Mouse (Mus musculus) embryonic fibroblast, embryonic 13.5 days (primary cell): ENCODE data around the gene Lrrc38. TPM values are rescaled to one million over a fixed set of nuclear protein-coding genes. Genes with fewer than 3 reads are reported as not detected.

Experiments
- H3K27ac ChIP-seq: 2 replicates; pipeline ENCODE4 v1.5.1; 2012; ENCODE audit warnings: low read length, control low read depth, inconsistent platforms; ENCODE audit not compliant: insufficient read depth
- H3K4me1 ChIP-seq: 2 replicates; pipeline ENCODE4 v1.6.1; 2011; ENCODE audit warnings: low read length; ENCODE audit not compliant: control insufficient read depth, insufficient read depth
- H3K4me3 ChIP-seq: 2 replicates; pipeline ENCODE4 v1.5.1; 2011; ENCODE audit warnings: mild to moderate bottlenecking, control low read depth, low read length; ENCODE audit not compliant: insufficient read depth
- CTCF ChIP-seq: IDR thresholded peaks from 2 replicates; pipeline ENCODE4 v1.5.1; 2011; ENCODE audit warnings: mild to moderate bottlenecking, control low read depth, low read length, moderate library complexity, borderline replicate concordance; ENCODE audit not compliant: insufficient read depth
- POLR2A ChIP-seq: IDR thresholded peaks from 2 replicates; pipeline ENCODE4 v1.6.1; 2011; ENCODE audit warnings: low read depth, mild to moderate bottlenecking, control low read depth, low read length, moderate library complexity
- polyA plus RNA-seq: library from polyadenylated mRNA; stranded (reverse); fragments of >200 nt; gene quantifications from 2 replicates; pipeline ENCODE4 v1.2.4, GENCODE M21; 2011; ENCODE audit warnings: low read depth; ENCODE audit not compliant: missing spikeins, insufficient read length

Lrrc38 gene
- polyA plus RNA-seq, 1 experiment, result not detected

DNA sequence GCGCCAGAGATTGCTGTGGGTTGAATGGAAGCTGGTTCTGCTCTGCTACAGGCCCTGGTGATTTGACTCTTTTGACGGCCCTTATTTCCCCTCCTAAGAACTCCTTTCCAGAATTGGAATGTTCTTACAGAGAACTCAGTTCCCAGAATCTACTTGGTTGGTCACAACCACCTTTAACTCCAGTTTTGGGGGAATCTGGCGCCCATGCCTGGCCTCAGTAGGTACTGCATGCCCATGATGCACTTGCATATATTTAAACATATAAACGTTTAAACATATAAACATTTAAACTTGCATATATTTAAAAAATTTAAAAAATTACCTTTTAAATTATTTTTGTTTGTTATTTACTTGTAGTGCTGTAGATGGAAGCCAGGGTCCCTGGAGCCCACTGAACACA is 34.1 kb downstream of the Lrrc38 start:
- H3K27ac ChIP-seq, result no peak overlapping the region
- TF ChIP-seq CTCF, result peak; percentile 26; the same call in 1 of the 2 replicates
- TF ChIP-seq POLR2A, result no peak
- no peaks in the 10 kb centered on the region for H3K4me1 ChIP-seq
- H3K4me3 ChIP-seq, result no peak overlapping the region

DNA sequence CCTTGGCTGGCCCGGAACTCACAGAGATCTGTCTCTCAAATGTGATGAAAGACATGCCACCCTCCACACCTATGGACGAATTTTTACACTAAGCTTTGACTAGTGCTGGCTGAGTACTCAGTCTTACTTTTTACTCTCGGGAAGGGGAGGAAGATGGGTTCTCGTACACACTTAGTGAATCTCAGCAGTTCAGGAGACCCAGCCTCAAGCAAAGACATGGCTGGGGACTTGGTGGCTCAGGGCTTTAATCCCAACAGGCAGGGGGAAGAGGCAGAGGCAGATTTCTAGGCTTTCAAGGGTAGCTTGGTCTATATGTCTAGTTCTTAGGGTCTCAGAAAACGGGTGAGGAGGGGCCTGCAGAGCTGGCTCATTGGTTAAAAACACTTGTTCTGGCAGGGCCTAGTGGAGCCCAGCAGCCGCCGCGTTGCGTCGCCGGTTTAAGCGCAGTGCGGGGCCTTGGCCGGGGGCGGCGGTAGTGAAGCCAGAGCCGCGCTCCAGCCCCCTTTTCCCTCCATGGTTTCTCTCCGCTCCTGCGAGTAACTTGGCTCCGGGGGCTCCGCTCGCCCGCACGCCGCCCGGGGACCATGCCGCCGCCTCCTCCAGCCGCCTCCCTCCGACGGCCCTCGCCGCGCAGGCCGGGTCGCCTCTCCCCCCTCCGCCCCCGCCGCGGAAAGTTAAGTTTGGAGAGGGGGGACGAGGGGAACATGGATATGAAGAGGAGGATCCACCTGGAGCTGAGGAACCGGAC is 39.6 kb downstream of the Lrrc38 start:
- Histone ChIP-seq H3K4me3 (peak overlapping the region; percentile 7; the same call in 1 of the 2 replicates), H3K27ac (no peak overlapping the region), H3K4me1 (no peaks in the 10 kb centered on the region)
- TF ChIP-seq CTCF (no peak), POLR2A (no peak)

DNA sequence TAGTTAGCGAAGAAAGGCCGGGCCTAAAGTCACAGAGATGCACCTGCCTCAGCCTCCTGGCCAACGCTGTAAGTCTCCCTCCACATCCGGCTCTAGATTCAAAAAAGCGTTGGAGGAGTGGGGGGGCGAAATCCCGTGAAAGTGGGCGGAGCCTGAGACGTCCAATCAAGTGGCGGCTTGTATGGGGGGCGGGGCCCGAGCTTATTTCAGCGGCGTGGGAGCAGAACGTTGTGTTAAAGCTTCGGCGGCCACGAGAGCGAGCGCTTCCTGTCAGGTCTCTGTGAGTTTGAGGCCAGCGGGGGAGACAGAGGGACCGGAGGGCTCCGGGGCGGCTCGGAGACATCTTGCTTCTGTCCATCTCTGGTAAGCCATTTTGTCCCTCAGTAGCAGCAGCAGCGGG is 44.6 kb downstream of the Lrrc38 start, which contains the start of gene Pramel1:
Pramel1 (plus strand) TSS at position 248 of the 400 bp plus-strand sequence.
- Histone ChIP-seq H3K27ac (no peak within 1 kb of the TSS), H3K4me3 (no peak within 1 kb of the TSS), H3K4me1 (no peaks in the 10 kb centered on the region)
- TF ChIP-seq POLR2A, result no peak
- TF ChIP-seq CTCF, result no peak

DNA sequence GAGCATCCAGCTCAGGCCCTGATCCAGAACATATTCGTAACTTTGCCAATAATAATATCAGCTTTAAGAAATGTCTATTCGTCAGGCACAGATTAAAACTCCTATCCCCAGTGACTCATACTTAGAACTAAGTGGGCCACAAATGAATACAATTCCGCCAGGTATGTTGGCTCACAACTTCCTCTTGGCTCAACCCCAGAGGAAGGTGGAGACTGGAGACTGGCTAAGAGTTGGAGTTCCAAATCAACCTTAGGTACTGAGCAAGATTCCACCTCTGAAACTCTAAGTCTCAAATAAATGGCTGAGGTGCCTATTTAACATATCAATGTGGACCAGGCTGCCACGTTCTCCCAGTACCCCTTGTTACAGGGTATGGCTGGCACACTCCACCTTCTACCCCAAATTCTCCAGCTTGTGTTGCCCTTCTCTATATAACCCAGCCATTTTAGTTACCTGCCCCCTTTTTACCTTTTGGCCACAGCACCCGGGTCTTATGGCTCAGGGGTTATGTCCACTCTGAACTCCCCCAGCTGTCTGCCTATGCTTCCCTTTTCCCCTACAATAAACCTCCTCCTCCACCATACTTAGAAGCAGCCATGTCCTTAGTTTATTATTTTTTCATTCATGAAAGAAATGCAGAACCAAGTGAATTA is 62.1 kb downstream of the Lrrc38 start:
- Histone ChIP-seq H3K27ac (no peak overlapping the region), H3K4me1 (no peaks in the 10 kb centered on the region), H3K4me3 (peak overlapping the region; percentile 33)
- TF ChIP-seq CTCF, result no peak
- TF ChIP-seq POLR2A, result no peak; the same call in 1 of the 2 replicates

DNA sequence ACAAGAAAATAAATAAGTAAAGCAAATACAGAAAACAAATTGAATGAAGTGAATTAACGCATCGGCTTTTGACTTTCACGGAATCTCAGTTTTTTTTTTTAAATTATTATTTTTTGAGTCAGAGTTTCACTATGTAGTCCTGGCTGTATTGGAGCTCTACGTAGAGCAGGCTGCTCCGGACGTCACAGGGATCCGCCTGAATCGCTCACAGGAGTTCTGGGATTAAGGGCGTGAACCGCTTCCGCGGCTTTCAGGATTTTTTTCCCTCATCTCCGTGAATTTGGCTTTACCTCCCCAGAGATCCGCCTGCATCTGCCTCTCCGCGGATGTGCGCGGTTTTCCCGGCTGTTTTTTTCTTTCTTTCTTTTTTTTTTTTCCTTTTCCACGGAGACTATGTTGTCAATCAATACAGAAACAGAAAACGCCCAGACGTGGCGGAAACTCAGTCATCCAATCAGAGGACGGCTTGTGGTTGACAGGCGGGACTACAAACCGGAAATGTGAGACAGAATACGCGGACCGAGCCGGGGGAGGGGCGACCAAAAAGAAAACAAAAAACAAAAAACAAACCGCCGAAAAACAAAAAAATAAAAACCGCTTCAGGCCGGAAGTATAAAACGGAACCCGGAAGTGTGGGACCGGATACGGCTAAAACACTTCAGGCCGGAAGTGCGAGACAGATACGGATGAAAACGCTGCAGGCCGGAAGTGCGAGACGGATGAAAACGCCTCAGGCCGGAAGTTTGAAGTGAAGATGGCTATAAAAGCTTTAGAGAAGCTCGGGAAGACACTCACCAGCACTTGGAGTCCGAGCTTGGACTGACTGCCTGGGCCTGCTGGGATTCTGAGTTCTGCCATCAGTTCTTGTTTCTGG is 62.9 kb downstream of the Lrrc38 start, which contains the start of gene Pramef8:
Pramef8 (plus strand) TSS at position 208 of the 874 bp plus-strand sequence.
- TF ChIP-seq CTCF (no peak), POLR2A (peak; percentile 70)
- Histone ChIP-seq H3K4me1 (no peaks in the 10 kb centered on the region), H3K27ac (peak within 1 kb of the TSS; percentile 89), H3K4me3 (peak within 1 kb of the TSS; percentile 92)

DNA sequence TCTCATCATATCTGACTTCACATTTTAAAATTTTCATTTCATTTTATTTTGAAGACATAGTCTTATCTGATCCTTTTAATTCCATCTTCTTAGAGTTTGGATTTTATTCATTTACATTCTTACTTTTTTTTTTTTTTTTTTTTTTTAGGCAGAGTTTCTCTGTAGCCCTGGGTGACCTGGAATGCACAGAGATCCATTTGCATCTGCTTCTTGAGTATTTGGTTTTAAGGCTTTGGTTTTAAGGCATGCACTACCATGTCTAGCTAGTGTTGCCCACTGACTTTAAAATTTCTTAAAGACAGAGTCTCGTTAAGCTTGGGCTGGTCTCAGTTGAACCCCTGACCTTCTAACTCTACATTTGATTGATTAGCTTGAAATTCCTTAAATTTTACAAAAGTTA is 64.1 kb downstream of the Lrrc38 start:
- H3K4me3 ChIP-seq, result no peak overlapping the region
- TF ChIP-seq POLR2A (no peak), CTCF (no peak)

DNA sequence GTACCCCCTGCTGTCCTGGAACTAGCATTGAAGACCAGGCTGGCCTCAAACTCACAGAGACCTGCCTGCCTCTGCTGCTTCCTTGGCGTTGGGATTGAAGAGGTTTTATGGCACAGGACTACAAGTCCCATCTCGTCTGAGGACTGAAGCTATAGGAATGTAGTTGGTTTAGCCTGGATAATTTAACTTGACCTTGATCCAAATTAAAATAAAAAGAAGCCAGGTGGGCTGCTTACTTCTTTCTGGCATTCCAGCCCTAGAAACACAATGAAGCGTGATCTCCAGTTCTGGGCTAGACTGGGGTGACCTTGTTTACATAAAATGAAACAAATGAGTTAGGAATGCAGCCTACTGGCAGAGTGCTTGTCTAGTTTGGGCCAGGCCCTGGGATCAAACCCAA is 64.6 kb downstream of the Lrrc38 start:
- Histone ChIP-seq H3K4me1 (no peaks in the 10 kb centered on the region), H3K27ac (no peak overlapping the region), H3K4me3 (no peak overlapping the region)
- no peak for TF ChIP-seq POLR2A
- no peak for TF ChIP-seq CTCF

More for the DNA sequence above, 64.1 kb downstream of the Lrrc38 start:
- Histone ChIP-seq H3K27ac (no peak overlapping the region), H3K4me1 (no peaks in the 10 kb centered on the region)

Other genes with a start within 250 kb of the Lrrc38 start
- gene Prdm2, start 136.8 kb upstream of the Lrrc38 start, polyA plus RNA-seq, result 26.2 and 28.6 TPM in 2 replicates
- 163 and 184 TPM in 2 replicates for gene Pdpn, start 50.2 kb upstream of the Lrrc38 start, polyA plus RNA-seq
- gene Pramel1, start 44.7 kb downstream of the Lrrc38 start, polyA plus RNA-seq, result not detected in 2 replicates
- gene Pramef8, start 62.7 kb downstream of the Lrrc38 start, polyA plus RNA-seq, result 22.9 and 25.8 TPM in 2 replicates
- not detected in 2 replicates for gene Oog4, start 100.6 kb downstream of the Lrrc38 start, polyA plus RNA-seq
- not detected in 2 replicates for gene Gm13043, start 161.6 kb downstream of the Lrrc38 start, polyA plus RNA-seq
- gene Gm13040, start 186.2 kb downstream of the Lrrc38 start, polyA plus RNA-seq, result not detected in 2 replicates
- not detected in 2 replicates for gene BC080695, start 201.9 kb downstream of the Lrrc38 start, polyA plus RNA-seq
- not detected in 2 replicates for gene Gm13057, start 202.0 kb downstream of the Lrrc38 start, polyA plus RNA-seq